Mouse (Mus musculus) liver, adult 2 months (tissue): ENCODE measurements around the gene 2310022A10Rik. TPM values are rescaled to one million over a fixed set of nuclear protein-coding genes. Genes with fewer than 3 reads are reported as not detected.

Experiments
- DNase-seq: peaks from one replicate; pipeline ENCODE4 v3.0.0-alpha.2; 2011; ENCODE audit warnings: low read depth, low spot score; ENCODE audit errors: extremely low read depth
- H3K27ac ChIP-seq: fragments of 200-500 bp; replicated peaks from 2 replicates; pipeline ENCODE4 v1.5.1; 2012; ENCODE audit warnings: low read depth, mild to moderate bottlenecking, control low read depth, inconsistent platforms, low read length; ENCODE audit not compliant: insufficient read depth
- H3K27me3 ChIP-seq: fragments of 200-500 bp; 2 replicates; pipeline ENCODE4 v1.6.1; 2012; ENCODE audit warnings: mild to moderate bottlenecking, moderate library complexity, low read length, inconsistent platforms; ENCODE audit not compliant: control insufficient read depth, insufficient read depth
- H3K36me3 ChIP-seq: fragments of 200-500 bp; 2 replicates; pipeline ENCODE4 v1.6.1; 2012; ENCODE audit warnings: low read length, inconsistent platforms; ENCODE audit not compliant: control insufficient read depth, insufficient read depth
- H3K4me1 ChIP-seq: fragments of 200-500 bp; 2 replicates; pipeline ENCODE4 v1.6.1; 2011; ENCODE audit warnings: low read length; ENCODE audit not compliant: control insufficient read depth, insufficient read depth
- H3K4me3 ChIP-seq: fragments of 200-500 bp; 2 replicates; pipeline ENCODE4 v1.5.1; 2011; ENCODE audit warnings: low read depth, mild to moderate bottlenecking, control low read depth, low read length, moderate library complexity; ENCODE audit not compliant: insufficient read depth
- H3K79me2 ChIP-seq: fragments of 200-500 bp; 2 replicates; pipeline ENCODE4 v1.6.1; 2012; ENCODE audit warnings: inconsistent platforms, mild to moderate bottlenecking, low read length, moderate library complexity; ENCODE audit not compliant: control insufficient read depth, insufficient read depth
- H3K9ac ChIP-seq: fragments of 200-500 bp; 2 replicates; pipeline ENCODE4 v1.6.1; 2012; ENCODE audit warnings: low read depth, mild to moderate bottlenecking, control low read depth, inconsistent platforms, low read length
- CTCF ChIP-seq: fragments of 200-500 bp; IDR thresholded peaks from 2 replicates; pipeline ENCODE4 v1.5.1; 2011; ENCODE audit warnings: low read depth, low read length, control low read depth
- POLR2A ChIP-seq: fragments of 200-500 bp; IDR thresholded peaks from 2 replicates; pipeline ENCODE4 v1.6.1; 2011; ENCODE audit warnings: low read length, control low read depth; ENCODE audit not compliant: insufficient read depth; ENCODE audit errors: extremely low read depth
- WGBS: fragments of 180-500 bp; shearing (Covaris S2); methylation state at CpG from one replicate; pipeline ENCODE4 v1.1.7; 2018; 5-methylcytosine and 5-hydroxymethylcytosine counted together
- polyA plus RNA-seq: library from polyadenylated mRNA; depleted of rRNA; stranded (reverse); fragments of >200 nt; gene quantifications from 2 replicates; pipeline ENCODE4 v1.2.3, GENCODE M21; 2012
- total RNA-seq: library from RNA; depleted of rRNA; stranded (reverse); fragments of >200 nt; gene quantifications from 2 replicates; pipeline ENCODE4 v1.2.3, GENCODE M21; 2014

The 2310022A10Rik gene
- total and polyA plus RNA-seq, 2 experiments = 1.2 to 8.5 TPM

- Histone ChIP-seq H3K4me3 (peak overlapping the region; percentile 31), H3K27ac (peak overlapping the region; percentile 95), H3K36me3 (no peaks in the 10 kb centered on the region), H3K79me2 (peaks cover 47% of the 10 kb centered on the region; the same call in 1 of the 2 replicates), H3K9ac (peak overlapping the region; percentile 71), H3K4me1 (peaks cover 20% of the 10 kb centered on the region), H3K27me3 (no peaks in the 10 kb centered on the region)
- TF ChIP-seq CTCF = no peak
- TF ChIP-seq POLR2A = peak; percentile 39; the same call in 1 of the 2 replicates
- DNase-seq = peak; percentile 97
- WGBS = 10% methylated on average over 12 of the region's 12 CpGs
Observed at GRCm38 (mm10) chr7:27592934-27593645, 40.1 kb downstream of the 2310022A10Rik start.

- no peak for TF ChIP-seq CTCF
- TF ChIP-seq POLR2A = no peak
- Histone ChIP-seq H3K27me3 (no peaks in the 10 kb centered on the region), H3K9ac (peak overlapping the region; percentile 31), H3K4me3 (no peak overlapping the region), H3K4me1 (peaks cover 31% of the 10 kb centered on the region), H3K27ac (0 out of 2 replicates have a peak overlapping the region, but pooled peaks have one; percentile 4), H3K36me3 (no peaks in the 10 kb centered on the region), H3K79me2 (peaks cover 68% of the 10 kb centered on the region; the same call in 1 of the 2 replicates)
- WGBS = 67% methylated on average over 10 of the region's 10 CpGs
- DNase-seq = no peak
Observed at GRCm38 (mm10) chr7:27596586-27597503, 43.8 kb downstream of the 2310022A10Rik start.

GRCm38 (mm10) chr7:27598053-27598452 lies 45.0 kb downstream of the 2310022A10Rik start:
- Histone ChIP-seq H3K27ac (no peak overlapping the region), H3K27me3 (no peaks in the 10 kb centered on the region), H3K4me3 (no peak overlapping the region), H3K9ac (no peak overlapping the region), H3K79me2 (peaks cover 68% of the 10 kb centered on the region; the same call in 1 of the 2 replicates), H3K4me1 (peaks cover 37% of the 10 kb centered on the region), H3K36me3 (no peaks in the 10 kb centered on the region)
- 74% methylated on average over 7 of the region's 7 CpGs for WGBS
- TF ChIP-seq POLR2A (no peak), CTCF (no peak)
- no peak for DNase-seq

- Histone ChIP-seq H3K4me1 (peaks cover 48% of the 10 kb centered on the region), H3K4me3 (no peak overlapping the region), H3K27me3 (no peaks in the 10 kb centered on the region), H3K9ac (no peak overlapping the region), H3K27ac (no peak overlapping the region), H3K36me3 (no peaks in the 10 kb centered on the region), H3K79me2 (peaks cover 66% of the 10 kb centered on the region)
- TF ChIP-seq POLR2A = no peak
- WGBS = 85% methylated on average over 4 of the region's 4 CpGs
- DNase-seq = no peak
Observed at GRCm38 (mm10) chr7:27601628-27602027, 48.6 kb downstream of the 2310022A10Rik start.

GRCm38 (mm10) chr7:27602161-27602560 lies 49.1 kb downstream of the 2310022A10Rik start:
- no peak overlapping the region for H3K4me3 ChIP-seq
- DNase-seq = no peak
- H3K27me3 ChIP-seq = no peaks in the 10 kb centered on the region
- TF ChIP-seq CTCF (no peak), POLR2A (no peak)
- 84% methylated on average over 2 of the region's 2 CpGs for WGBS
- no peaks in the 10 kb centered on the region for H3K36me3 ChIP-seq
- H3K27ac ChIP-seq = peak overlapping the region; percentile 73
- peaks cover 64% of the 10 kb centered on the region for H3K79me2 ChIP-seq
- H3K9ac ChIP-seq = no peak overlapping the region
- H3K4me1 ChIP-seq = peaks cover 50% of the 10 kb centered on the region
